Mouse (Mus musculus): Measurements from ENCODE around the gene Pa2g4.

Pa2g4 gene

DNA sequence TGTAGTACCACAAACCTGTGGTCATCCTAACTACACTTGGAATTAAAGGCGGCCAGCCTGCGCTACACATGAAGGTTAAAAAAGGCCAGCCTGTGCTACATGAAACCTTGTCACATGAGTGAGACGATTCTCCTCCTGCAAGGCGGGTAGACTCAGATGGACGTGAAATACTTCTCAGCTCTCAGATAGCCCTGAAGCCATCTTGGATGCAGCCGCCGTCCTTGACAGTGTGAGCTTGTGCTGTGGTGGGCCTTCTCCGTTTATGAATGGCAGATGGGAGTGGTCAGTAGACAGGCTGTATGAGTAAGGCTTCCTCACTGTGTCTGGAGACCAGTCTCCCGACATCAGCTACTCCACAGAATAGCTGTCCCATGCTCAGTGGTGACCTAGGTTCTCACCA lies 56.6 kb downstream of the Pa2g4 start:
- in situ Hi-C loops (cut with MboI, MseI): loop anchor here in 1 of 2 experiments (5.0 kb wide), 1 partner anchor 33 kb away; no protein-coding TSS in a partner anchor

DNA sequence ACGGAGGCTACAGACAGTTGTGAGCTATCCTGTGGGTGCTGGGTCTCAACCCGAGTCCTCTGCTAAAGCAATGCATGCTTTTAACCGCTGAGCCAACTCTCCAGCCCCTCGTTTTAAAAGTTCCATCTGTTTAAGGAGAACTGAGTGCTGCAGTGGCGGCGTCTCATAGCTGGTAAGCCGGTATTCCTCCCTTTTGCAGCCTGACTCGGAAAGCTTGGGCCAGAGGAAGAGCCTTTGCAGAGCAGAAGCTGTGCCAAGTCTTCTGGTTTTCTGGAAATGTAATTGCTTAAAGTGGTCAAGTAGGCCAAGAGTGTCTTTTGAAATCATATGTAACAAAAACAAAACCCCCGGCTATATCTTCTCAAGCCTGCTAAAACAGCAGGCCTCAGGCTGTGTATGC lies 57.5 kb downstream of the Pa2g4 start:
- in situ Hi-C loops (cut with MboI, MseI): loop anchor here in 1 of 2 experiments (5.0 kb wide), 1 partner anchor 34 kb away; no protein-coding TSS in a partner anchor

All from T-helper 17 cell (primary cell).